Mouse (Mus musculus) left cerebral cortex, adult 8-10 months (tissue): ENCODE data around the gene Mcemp1. TPM values are rescaled to one million over a fixed set of nuclear protein-coding genes. Genes with fewer than 3 reads are reported as not detected.

Experiments used
- DNase-seq, 2 experiments: peaks; one replicate each; pipeline ENCODE4 v3.0.0; 2022; ENCODE audit warnings: low spot score in 2 of 2
- total RNA-seq, 4 experiments: library from RNA; stranded (reverse); gene quantifications; 2 replicates each; pipeline ENCODE4 v1.2.4; 2022

Gene Mcemp1
- total RNA-seq, 4 experiments from 2014 or later: 0.42 to 0.59 TPM; not detected in 2

GRCm38 (mm10) chr8:3671980-3672491, 6.5 kb downstream of the Mcemp1 start, which contains the start of gene Fcor:
Gene Fcor, minus strand, starts transcription at chr8:3672362.
- DNase-seq: peak; percentile 74 to 88

GRCm38 (mm10) chr8:3674671-3675070, 9.1 kb downstream of the Mcemp1 start:
- no peak for DNase-seq

GRCm38 (mm10) chr8:3676131-3676992, 10.8 kb downstream of the Mcemp1 start, which contains the start of gene Trappc5:
Gene Trappc5, plus strand, starts transcription at chr8:3676299.
- peak; percentile 90 to 91 for DNase-seq

GRCm38 (mm10) chr8:3676993-3677579, 11.5 kb downstream of the Mcemp1 start:
- no peak for DNase-seq

- no peak for DNase-seq
Observed at GRCm38 (mm10) chr8:3678831-3679230, 13.3 kb downstream of the Mcemp1 start.

- no peak for DNase-seq
Observed at GRCm38 (mm10) chr8:3679236-3679635, 13.7 kb downstream of the Mcemp1 start.

GRCm38 (mm10) chr8:3679656-3680055, 14.1 kb downstream of the Mcemp1 start:
- no peak for DNase-seq

- no peak for DNase-seq
Observed at GRCm38 (mm10) chr8:3682435-3682834, 16.9 kb downstream of the Mcemp1 start.

- no peak for DNase-seq
Observed at GRCm38 (mm10) chr8:3683408-3684176, 18.0 kb downstream of the Mcemp1 start.

- DNase-seq: no peak
Observed at GRCm38 (mm10) chr8:3684530-3684929, 19.0 kb downstream of the Mcemp1 start.

GRCm38 (mm10) chr8:3685422-3685821, 19.9 kb downstream of the Mcemp1 start:
- no peak for DNase-seq

- DNase-seq: no peak
Observed at GRCm38 (mm10) chr8:3687537-3687936, 22.0 kb downstream of the Mcemp1 start.

GRCm38 (mm10) chr8:3690774-3691173, 25.2 kb downstream of the Mcemp1 start:
- no peak for DNase-seq

- no peak for DNase-seq
Observed at GRCm38 (mm10) chr8:3694121-3694520, 28.6 kb downstream of the Mcemp1 start, which contains the start of gene Fcer2a. Gene Fcer2a, minus strand, starts transcription at chr8:3694175.

- DNase-seq: no peak
Observed at GRCm38 (mm10) chr8:3701491-3701890, 35.9 kb downstream of the Mcemp1 start.

- DNase-seq: no peak
Observed at GRCm38 (mm10) chr8:3705711-3706110, 40.2 kb downstream of the Mcemp1 start.

GRCm38 (mm10) chr8:3707611-3708010, 42.1 kb downstream of the Mcemp1 start:
- DNase-seq: no peak

- no peak for DNase-seq
Observed at GRCm38 (mm10) chr8:3710312-3710711, 44.8 kb downstream of the Mcemp1 start.

- DNase-seq: no peak
Observed at GRCm38 (mm10) chr8:3711646-3712045, 46.1 kb downstream of the Mcemp1 start.

GRCm38 (mm10) chr8:3717321-3717954, 51.9 kb downstream of the Mcemp1 start:
- DNase-seq: no peak

GRCm38 (mm10) chr8:3718559-3718958, 53.0 kb downstream of the Mcemp1 start:
- DNase-seq: peak; percentile 46 to 48
